Mouse (Mus musculus) ES-Bruce4 (cell line): ENCODE results near the gene Dnajc5.

Experiments
- CTCF ChIP-seq: IDR thresholded peaks from one replicate; pipeline ENCODE4 v1.8.1; 2011; ENCODE audit warnings: low read depth, low read length
- EP300 ChIP-seq: IDR thresholded peaks from 2 replicates; pipeline ENCODE4 v1.6.1; 2011; ENCODE audit warnings: low read depth, low read length; ENCODE audit not compliant: insufficient read depth
- POLR2A ChIP-seq: IDR thresholded peaks from one replicate; pipeline ENCODE4 v1.8.1; 2011; ENCODE audit warnings: low read length; ENCODE audit not compliant: insufficient read depth

DNA sequence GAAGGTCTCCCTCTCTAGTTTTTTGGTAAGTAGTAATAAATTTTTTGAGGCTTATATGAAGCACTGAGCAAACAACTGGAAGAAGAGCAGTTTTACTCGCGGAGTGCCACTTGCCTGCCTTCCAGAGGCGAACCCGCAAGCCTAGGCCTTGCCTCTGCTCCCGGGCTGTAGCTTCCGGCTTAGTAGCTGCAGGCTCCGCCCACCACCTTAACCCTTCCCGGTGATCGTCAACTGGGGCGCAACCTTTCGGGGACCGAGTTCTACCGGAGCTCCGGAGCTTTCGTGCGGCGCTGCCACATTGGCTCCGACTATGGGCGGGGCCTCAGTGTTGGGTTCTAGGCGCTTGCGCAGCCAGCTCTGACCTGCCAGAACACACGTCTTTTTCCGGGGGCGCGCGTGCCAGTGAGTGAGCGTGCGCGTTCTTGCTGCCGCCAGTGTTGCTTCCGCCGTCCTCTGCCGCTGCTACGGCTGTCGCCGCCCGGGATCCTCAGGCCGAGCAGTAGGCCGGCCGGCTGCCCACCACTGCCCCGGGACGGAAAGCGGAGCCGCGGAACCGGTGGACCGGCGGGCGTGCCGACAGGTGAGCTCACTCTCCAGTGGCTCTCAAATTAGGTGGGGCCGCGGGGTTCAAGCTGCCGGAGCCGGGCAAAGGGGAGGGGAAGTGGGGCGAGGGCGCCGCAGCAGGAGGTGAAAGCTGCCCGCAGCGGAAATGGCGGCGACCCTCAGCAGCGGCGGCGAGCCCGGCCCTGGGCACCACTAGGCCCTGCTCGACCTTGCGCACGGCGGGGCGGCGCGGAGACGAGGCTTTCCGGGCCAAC is at the start of gene Dnajc5:
- TF ChIP-seq CTCF (no peak), POLR2A (no peak), EP300 (no peak)
